Mouse (Mus musculus) G1E (cell line): Measurements from ENCODE around the gene Traf7. TPM values are rescaled to one million over a fixed set of nuclear protein-coding genes. Genes with fewer than 3 reads are reported as not detected.

Source experiments
- ATAC-seq: 2 replicates; pipeline ENCODE4 v1.8.0; 2016; ENCODE audit warnings: mild to moderate bottlenecking; ENCODE audit not compliant: insufficient number of reproducible peaks, poor library complexity, low FRiP score, severe bottlenecking; ENCODE audit errors: extremely low read depth
- DNase-seq: peaks from one replicate; pipeline ENCODE4 v3.0.0; 2012; ENCODE audit warnings: low spot score
- H3K27me3 ChIP-seq: 2 replicates; pipeline ENCODE4 v1.6.1; 2012; ENCODE audit warnings: mild to moderate bottlenecking, low read length, inconsistent platforms; ENCODE audit not compliant: insufficient read depth
- H3K36me3 ChIP-seq: replicated peaks from 2 replicates; pipeline ENCODE3; 2012; ENCODE audit warnings: mild to moderate bottlenecking, inconsistent platforms
- H3K4me1 ChIP-seq: 2 replicates; pipeline ENCODE4 v1.6.1; 2012; ENCODE audit warnings: low read depth, low read length, inconsistent platforms, mixed read lengths; ENCODE audit not compliant: insufficient read depth
- H3K4me3 ChIP-seq: 2 replicates; pipeline ENCODE4 v1.5.1; 2012; ENCODE audit warnings: low read depth, mild to moderate bottlenecking, inconsistent platforms, low read length, moderate library complexity, mixed read lengths
- H3K9me3 ChIP-seq: replicated peaks from 2 replicates; pipeline ENCODE4 v1.6.1; 2012; ENCODE audit warnings: inconsistent platforms
- CTCF ChIP-seq: IDR thresholded peaks from 2 replicates; pipeline ENCODE4 v1.5.1; 2012; ENCODE audit warnings: low read depth, low read length, inconsistent platforms, mixed read lengths
- GATA1 ChIP-seq: IDR thresholded peaks from 2 replicates; pipeline ENCODE4 v1.6.1; 2012; ENCODE audit warnings: borderline replicate concordance, low read length, inconsistent platforms, mixed read lengths
- GATA2 ChIP-seq: IDR thresholded peaks from 2 replicates; pipeline ENCODE4 v1.6.1; 2012; ENCODE audit warnings: low read depth, low read length, inconsistent platforms, borderline replicate concordance
- POLR2AphosphoS5 ChIP-seq: IDR thresholded peaks from 2 replicates; pipeline ENCODE4 v1.6.1; 2012; ENCODE audit warnings: low read depth, low read length, inconsistent platforms; ENCODE audit not compliant: insufficient replicate concordance
- TAL1 ChIP-seq: conservative IDR thresholded peaks from 2 replicates; pipeline ENCODE4 v1.6.1; 2012; ENCODE audit warnings: low read depth, low read length, inconsistent platforms, mixed read lengths
- polyA plus RNA-seq: library from polyadenylated mRNA; stranded (reverse); fragments of >175 nt; gene quantifications from 2 replicates; pipeline ENCODE4 v1.2.3, GENCODE M21; 2012
- total RNA-seq, 2 experiments: library from RNA; stranded (forward) in 1 of 2; stranded (reverse) in 1 of 2; fragments of 200-1000 nt in 1 of 2; fragments of >200 nt in 1 of 2; fragmentation: Nextera tagmentation in 1 of 2; gene quantifications; 2 replicates each; pipeline ENCODE4 v1.2.3; 2014 to 2017

The Traf7 gene
- total and polyA plus RNA-seq, 3 experiments: 62.8 to 198 (median 81.7) TPM

DNA sequence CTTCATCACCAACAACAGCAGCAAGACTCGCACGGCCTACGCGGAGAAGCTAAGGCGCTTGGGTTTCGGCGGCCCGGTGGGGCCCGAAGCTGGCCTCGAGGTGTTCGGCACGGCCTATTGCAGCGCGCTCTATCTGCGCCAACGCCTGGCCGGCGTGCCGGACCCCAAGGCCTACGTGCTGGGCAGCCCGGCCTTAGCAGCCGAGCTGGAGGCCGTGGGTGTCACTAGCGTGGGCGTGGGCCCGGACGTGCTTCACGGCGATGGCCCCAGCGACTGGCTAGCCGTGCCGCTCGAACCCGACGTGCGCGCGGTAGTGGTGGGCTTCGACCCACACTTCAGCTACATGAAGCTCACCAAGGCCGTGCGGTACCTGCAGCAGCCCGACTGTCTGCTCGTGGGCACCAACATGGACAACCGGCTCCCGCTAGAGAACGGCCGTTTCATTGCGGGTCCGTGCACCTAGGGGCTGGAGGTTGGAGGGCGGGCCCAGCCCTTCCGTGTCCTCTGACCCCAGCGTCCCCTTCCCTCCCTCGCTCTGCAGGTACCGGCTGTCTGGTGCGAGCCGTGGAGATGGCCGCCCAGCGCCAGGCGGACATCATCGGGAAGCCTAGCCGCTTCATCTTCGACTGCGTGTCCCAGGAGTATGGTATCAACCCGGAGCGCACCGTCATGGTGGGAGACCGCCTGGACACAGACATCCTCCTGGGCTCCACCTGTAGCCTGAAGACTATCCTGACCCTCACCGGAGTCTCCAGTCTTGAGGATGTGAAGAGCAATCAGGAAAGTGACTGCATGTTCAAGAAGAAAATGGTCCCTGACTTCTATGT, 56.8 kb downstream of the Traf7 start:
- DNase-seq: no peak
- Histone ChIP-seq H3K27me3 (no peaks in the 10 kb centered on the region), H3K9me3 (no peaks in the 10 kb centered on the region), H3K4me3 (peak overlapping the region; percentile 100), H3K36me3 (peaks cover 67% of the 10 kb centered on the region), H3K4me1 (peaks cover 49% of the 10 kb centered on the region)
- ATAC-seq: no peak
- TF ChIP-seq POLR2AphosphoS5 (no peak), CTCF (no peak), GATA1 (no peak), TAL1 (no peak), GATA2 (no peak)

- peak within 1 kb of the TSS; percentile 100 for H3K4me3 ChIP-seq
- H3K36me3 ChIP-seq: peaks cover 64% of the 10 kb centered on the region
- no peaks in the 10 kb centered on the region for H3K27me3 ChIP-seq
- TF ChIP-seq POLR2AphosphoS5: no peak; the same call in 1 of the 2 replicates
- H3K9me3 ChIP-seq: no peaks in the 10 kb centered on the region
- peaks cover 45% of the 10 kb centered on the region for H3K4me1 ChIP-seq
- ATAC-seq (peak; percentile 88), DNase-seq (peak; percentile 99)
Observed at GRCm38 (mm10) chr17:24469910-24470602, 57.7 kb downstream of the Traf7 start, which contains the start of the genes E4f1 and Pgp. Gene E4f1, minus strand, starts transcription at chr17:24470313. Gene Pgp, plus strand, starts transcription at chr17:24470392.

- peaks cover 63% of the 10 kb centered on the region for H3K36me3 ChIP-seq
- no peaks in the 10 kb centered on the region for H3K9me3 ChIP-seq
- H3K4me3 ChIP-seq: peak overlapping the region; percentile 100
- TF ChIP-seq CTCF (no peak), GATA2 (no peak), POLR2AphosphoS5 (no peak), TAL1 (no peak), GATA1 (no peak)
- no peaks in the 10 kb centered on the region for H3K27me3 ChIP-seq
- ATAC-seq (no peak), DNase-seq (no peak)
- H3K4me1 ChIP-seq: peaks cover 38% of the 10 kb centered on the region
Observed at GRCm38 (mm10) chr17:24469336-24469909, 58.3 kb downstream of the Traf7 start.

- Histone ChIP-seq H3K27me3 (no peaks in the 10 kb centered on the region), H3K36me3 (peaks cover 56% of the 10 kb centered on the region), H3K4me3 (no peak overlapping the region), H3K4me1 (peaks cover 36% of the 10 kb centered on the region), H3K9me3 (no peaks in the 10 kb centered on the region)
- no peak for DNase-seq
- TF ChIP-seq TAL1 (no peak), GATA1 (no peak), CTCF (no peak), POLR2AphosphoS5 (no peak)
- no peak for ATAC-seq
Observed at GRCm38 (mm10) chr17:24468636-24469246, 59.0 kb downstream of the Traf7 start.

DNA sequence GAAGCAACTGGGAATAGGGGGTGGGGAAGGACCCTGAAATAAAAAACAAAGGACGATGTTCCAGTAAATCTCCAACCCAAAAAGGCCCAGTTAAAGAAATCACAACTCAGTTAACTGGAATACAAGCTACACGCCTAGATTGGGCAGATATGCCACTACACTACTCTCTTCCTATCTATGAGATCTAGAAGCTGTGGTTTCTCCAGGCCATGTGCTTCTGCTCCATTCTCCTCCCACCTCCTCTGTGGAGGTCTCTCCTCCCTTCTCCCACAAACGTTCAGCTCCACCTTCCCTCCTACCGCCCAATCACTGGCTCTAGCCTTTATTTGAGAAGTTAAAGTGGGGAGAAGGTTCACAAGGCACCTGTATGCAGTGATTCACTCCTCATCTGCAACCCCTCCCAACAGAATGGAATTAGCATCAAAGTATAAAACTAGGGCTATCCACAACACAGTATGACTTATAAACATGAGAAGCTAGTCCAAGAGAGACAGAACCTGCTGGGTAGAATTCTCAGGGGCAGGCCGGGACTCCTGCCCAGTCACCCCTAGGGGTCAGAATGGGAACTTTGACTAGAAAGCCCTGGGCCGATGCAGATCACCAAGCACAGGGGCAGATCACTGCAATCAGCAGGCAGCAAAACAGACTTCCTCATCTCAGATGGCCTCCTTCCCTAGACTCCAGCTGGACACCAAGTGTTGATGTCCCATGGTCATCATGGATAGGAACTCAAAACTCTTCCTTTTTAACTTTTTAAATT, 64.2 kb downstream of the Traf7 start:
- no peaks in the 10 kb centered on the region for H3K27me3 ChIP-seq
- ATAC-seq: peak; percentile 70
- peaks cover 20% of the 10 kb centered on the region for H3K4me1 ChIP-seq
- no peaks in the 10 kb centered on the region for H3K9me3 ChIP-seq
- H3K4me3 ChIP-seq: no peak overlapping the region
- peak; percentile 85; the same call in 1 of the 2 replicates for TF ChIP-seq GATA2
- TF ChIP-seq POLR2AphosphoS5: no peak
- no peak for DNase-seq
- H3K36me3 ChIP-seq: peaks cover 43% of the 10 kb centered on the region

- Histone ChIP-seq H3K27me3 (no peaks in the 10 kb centered on the region), H3K4me1 (peaks cover 19% of the 10 kb centered on the region), H3K9me3 (no peaks in the 10 kb centered on the region), H3K36me3 (peaks cover 39% of the 10 kb centered on the region), H3K4me3 (no peak overlapping the region)
- TF ChIP-seq POLR2AphosphoS5 (no peak), GATA1 (no peak), GATA2 (no peak), CTCF (no peak)
- ATAC-seq (no peak), DNase-seq (no peak)
Observed at GRCm38 (mm10) chr17:24462932-24463331, 64.8 kb downstream of the Traf7 start.
